Mouse (Mus musculus) adrenal gland, postnatal 4 days (tissue): ENCODE results near the gene Reep1. TPM values are rescaled to one million over a fixed set of nuclear protein-coding genes. Genes with fewer than 3 reads are reported as not detected.

Experiments used
- DNase-seq, 2 experiments: peaks; one replicate each; pipeline ENCODE4 v3.0.0; 2021 to 2022; ENCODE audit warnings: low spot score in 2 of 2, mixed read lengths in 2 of 2
- total RNA-seq, 2 experiments: library from RNA; stranded (reverse); gene quantifications; 2 replicates each; pipeline ENCODE4 v1.2.3; 2021

Gene Reep1
- total RNA-seq, 2 experiments from 2014 or later: 22.3 to 24.4 TPM

- DNase-seq: no peak
Measured at GRCm38 (mm10) chr6:71778016-71778415, 70.7 kb downstream of the Reep1 start.

- no peak for DNase-seq
Measured at GRCm38 (mm10) chr6:71779831-71780230, 72.5 kb downstream of the Reep1 start.

GRCm38 (mm10) chr6:71780431-71780830 is 73.1 kb downstream of the Reep1 start:
- no peak for DNase-seq

DNA sequence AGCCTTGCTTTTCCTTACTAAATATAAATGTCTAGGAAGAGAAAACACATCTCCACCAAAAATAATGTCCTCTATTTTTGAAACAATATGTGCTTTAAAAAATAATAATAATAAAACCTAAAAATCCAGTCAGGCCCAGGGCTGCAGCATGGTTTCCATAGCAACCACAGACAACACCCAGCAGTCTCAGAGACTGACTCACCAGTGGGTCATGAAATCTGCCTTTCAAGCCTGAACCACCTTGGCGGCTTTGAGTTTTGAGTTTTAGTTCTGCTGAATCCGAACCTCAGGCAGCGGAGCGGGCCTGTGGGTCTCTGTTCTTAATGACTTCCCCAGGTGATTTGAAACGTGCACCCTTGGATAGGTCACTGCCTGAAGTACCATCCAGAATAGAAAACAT is 75.8 kb downstream of the Reep1 start:
- no peak for DNase-seq

DNA sequence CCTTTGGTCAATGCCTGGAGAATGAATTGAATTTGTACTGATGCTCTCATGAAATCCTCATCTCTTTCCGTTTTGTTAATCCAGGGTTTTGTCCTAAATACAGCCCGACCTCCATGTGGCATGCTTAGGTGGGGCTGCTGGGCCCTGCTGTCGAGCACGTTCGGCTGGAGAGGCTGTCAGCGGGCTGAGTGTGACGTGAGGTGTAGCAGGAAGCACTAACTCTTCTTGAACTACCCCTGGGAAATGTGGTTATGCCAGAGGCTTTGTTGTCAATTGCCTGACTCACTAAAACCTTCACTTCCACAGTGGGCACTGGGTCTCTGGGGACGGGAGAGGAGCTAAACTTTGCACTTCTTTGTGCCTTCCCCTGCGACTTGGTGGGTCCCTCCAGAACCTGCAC is 81.0 kb downstream of the Reep1 start:
- DNase-seq: no peak

GRCm38 (mm10) chr6:71791771-71792170 is 84.4 kb downstream of the Reep1 start:
- no peak for DNase-seq

DNA sequence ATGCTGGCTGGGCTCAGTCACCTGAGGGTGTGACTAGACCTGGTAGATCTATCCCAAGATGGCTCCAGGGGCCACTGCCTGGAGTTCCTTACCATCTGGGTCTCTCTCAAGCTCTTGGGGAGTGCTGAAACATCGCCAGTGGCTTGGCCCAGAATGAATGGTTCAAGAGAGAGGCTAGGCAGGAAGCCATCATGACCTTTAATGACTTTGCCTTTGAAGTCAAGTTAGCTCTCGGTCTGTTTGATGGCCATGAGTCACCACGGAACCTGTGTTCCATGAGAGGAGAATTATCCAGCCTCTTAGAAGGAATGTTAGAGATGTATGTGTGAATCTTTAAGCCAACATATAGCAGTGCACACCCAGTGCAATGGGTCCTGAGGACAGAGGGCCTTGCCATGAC is 92.0 kb downstream of the Reep1 start:
- DNase-seq: no peak

GRCm38 (mm10) chr6:71801011-71801713 is 93.8 kb downstream of the Reep1 start:
- no peak for DNase-seq

- no peak for DNase-seq
Measured at GRCm38 (mm10) chr6:71801714-71802094, 94.3 kb downstream of the Reep1 start.

DNA sequence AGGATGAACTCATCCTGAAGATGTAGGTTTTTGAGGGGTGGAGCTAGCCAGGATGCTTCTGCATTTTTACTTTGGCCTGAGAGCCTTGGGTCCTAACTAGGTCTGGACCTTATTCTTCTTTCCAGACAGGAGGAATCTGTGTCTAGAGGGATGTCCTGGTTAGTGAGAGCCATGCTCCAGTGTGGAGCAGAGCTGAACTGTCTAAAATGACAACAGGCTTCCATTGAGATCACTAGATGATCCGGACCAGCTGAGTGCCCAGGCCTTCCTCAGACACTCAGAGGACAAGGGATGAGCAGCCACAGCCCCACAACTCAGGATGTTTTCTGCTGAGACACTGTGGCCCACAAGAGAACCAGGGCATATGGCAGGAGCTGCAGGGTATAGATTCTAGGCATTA is 96.2 kb downstream of the Reep1 start:
- DNase-seq: no peak

GRCm38 (mm10) chr6:71804061-71804829 is 96.9 kb downstream of the Reep1 start:
- peak in 1 of 2 experiments; percentile 13 for DNase-seq

- no peak for DNase-seq
Measured at GRCm38 (mm10) chr6:71806713-71807112, 99.4 kb downstream of the Reep1 start.

GRCm38 (mm10) chr6:71809890-71810289 is 102.5 kb downstream of the Reep1 start:
- DNase-seq: no peak

- no peak for DNase-seq
Measured at GRCm38 (mm10) chr6:71812820-71813219, 105.5 kb downstream of the Reep1 start.

- no peak for DNase-seq
Measured at GRCm38 (mm10) chr6:71819764-71820292, 112.5 kb downstream of the Reep1 start.

- DNase-seq: no peak
Measured at GRCm38 (mm10) chr6:71823085-71823484, 115.7 kb downstream of the Reep1 start.

DNA sequence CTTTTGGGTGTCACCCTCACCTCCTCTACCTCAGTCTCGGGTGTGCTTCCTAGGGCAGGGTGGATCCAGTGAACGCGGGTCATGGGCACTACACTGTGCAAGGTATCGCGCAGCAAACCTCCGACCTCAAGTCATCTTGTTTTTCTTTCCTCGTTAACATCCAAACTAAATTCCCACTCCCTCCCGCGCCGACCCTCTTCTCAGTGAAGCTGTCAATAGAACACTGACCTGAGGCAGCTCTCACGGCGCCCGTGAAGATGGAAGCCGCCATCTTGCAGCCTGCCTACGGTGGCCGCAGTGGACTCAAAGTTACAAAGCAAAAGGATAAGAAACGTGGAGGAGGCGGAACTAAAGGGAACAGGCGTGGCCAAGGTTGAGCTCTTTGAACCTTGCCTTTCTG is 116.1 kb downstream of the Reep1 start:
- peak; percentile 78 to 79 for DNase-seq

GRCm38 (mm10) chr6:71823961-71824360 is 116.6 kb downstream of the Reep1 start:
- DNase-seq: no peak

- DNase-seq: no peak
Measured at GRCm38 (mm10) chr6:71826869-71827268, 119.5 kb downstream of the Reep1 start, which contains the start of gene Mrpl35. Gene Mrpl35 (minus strand): TSS chr6:71826969.

DNA sequence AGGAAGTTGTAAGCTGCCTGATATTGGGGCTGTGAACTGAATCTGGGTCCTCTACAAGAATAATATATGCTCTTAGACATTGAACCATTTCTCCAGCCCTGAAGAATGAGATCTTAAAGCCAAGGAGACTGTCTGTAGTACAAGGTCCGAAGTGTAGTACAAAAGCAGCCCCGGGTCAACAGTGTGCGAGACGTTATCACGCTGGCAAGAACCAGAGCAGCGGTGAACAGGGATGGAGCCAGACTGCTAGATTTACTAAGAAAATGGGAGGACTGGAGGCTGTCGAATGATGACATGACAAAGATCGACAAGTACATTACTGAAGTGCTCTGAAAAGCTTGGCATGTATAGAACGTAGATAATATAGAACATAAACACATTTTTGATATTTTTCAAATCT is 122.4 kb downstream of the Reep1 start:
- DNase-seq: no peak

GRCm38 (mm10) chr6:71830690-71831580 is 123.6 kb downstream of the Reep1 start, which contains the start of gene Immt:
Gene Immt (plus strand): TSS chr6:71831331.
- peak; percentile 89 to 92 for DNase-seq
